Mouse (Mus musculus) gastrocnemius, adult 2 months (tissue): ENCODE results near the gene Gm45140. TPM values are rescaled to one million over a fixed set of nuclear protein-coding genes. Genes with fewer than 3 reads are reported as not detected.

Experiments
- DNase-seq: peaks from one replicate; pipeline ENCODE4 v3.0.0; 2022
- H3K27ac ChIP-seq: fragments of 200-600 bp; 2 replicates; pipeline ENCODE4 v1.8.1; 2022; ENCODE audit warnings: mild to moderate bottlenecking
- H3K4me3 ChIP-seq: fragments of 200-600 bp; 2 replicates; pipeline ENCODE4 v1.8.1; 2022; ENCODE audit warnings: mild to moderate bottlenecking, moderate library complexity
- CTCF ChIP-seq: fragments of 200-600 bp; IDR thresholded peaks from 2 replicates; pipeline ENCODE4 v1.8.1; 2022; ENCODE audit warnings: antibody characterized with exemption, mild to moderate bottlenecking, moderate library complexity
- intact Hi-C: fragments of 180-260 bp; cut with DNase I; formaldehyde crosslinking; loops from one replicate; pipeline ENCODE4 v1.15.1; 2025
- long read RNA-seq, 2 experiments: library from polyadenylated mRNA; stranded (forward); transcript quantifications; one replicate each; pipeline ENCODE4 v2.0.0; 2021
- total RNA-seq, 2 experiments: library from RNA; stranded (reverse); gene quantifications; 2 replicates each; pipeline ENCODE4 v1.2.3; 2021

Gm45140 gene
- total RNA-seq, result 1 to 10 TPM in 1 of 2 experiments, under 1 TPM in 1; 0.45 to 1.7 TPM
- long read RNA-seq, experiment 1, partial matches to known transcripts, result 0 of 1 reads
- long read RNA-seq, experiment 1, other reads (novel, unspliced or antisense), result 1 of 1 reads
- long read RNA-seq, experiment 2, partial matches to known transcripts, result 0 of 3 reads
- long read RNA-seq, experiment 2, other reads (novel, unspliced or antisense), result 3 of 3 reads

- Histone ChIP-seq H3K4me3 (no peak within 1 kb of the TSS), H3K27ac (no peak within 1 kb of the TSS)
- intact Hi-C loops, result no loop called here
- no peak for DNase-seq
- TF ChIP-seq CTCF, result no peak
These were observed at the start of gene Gm45140 for GRCm38 (mm10) chr6:87835695-87836094. Gene Gm45140, minus strand, starts transcription at chr6:87835795.

GRCm38 (mm10) chr6:87882816-87883215 is 47.2 kb upstream of the Gm45140 start:
- no peak for DNase-seq
- intact Hi-C loops, result no loop called here
- H3K4me3 ChIP-seq, result no peak overlapping the region
- no peak overlapping the region for H3K27ac ChIP-seq
- no peak for TF ChIP-seq CTCF

- intact Hi-C loops, result no loop called here
- no peak for TF ChIP-seq CTCF
These were observed 46.6 kb upstream of the Gm45140 start for GRCm38 (mm10) chr6:87882221-87882620.

GRCm38 (mm10) chr6:87879628-87880027 is 44.0 kb upstream of the Gm45140 start:
- H3K27ac ChIP-seq, result no peak overlapping the region
- TF ChIP-seq CTCF, result no peak
- intact Hi-C loops, result no loop called here
- no peak for DNase-seq
- no peak overlapping the region for H3K4me3 ChIP-seq

More at GRCm38 (mm10) chr6:87882221-87882620, 46.6 kb upstream of the Gm45140 start:
- no peak for DNase-seq
- Histone ChIP-seq H3K27ac (no peak overlapping the region), H3K4me3 (no peak overlapping the region)

GRCm38 (mm10) chr6:87879010-87879409 is 43.4 kb upstream of the Gm45140 start:
- intact Hi-C loops, result no loop called here
- TF ChIP-seq CTCF, result no peak
- Histone ChIP-seq H3K4me3 (no peak overlapping the region), H3K27ac (no peak overlapping the region)
- no peak for DNase-seq

GRCm38 (mm10) chr6:87876068-87876643 is 40.6 kb upstream of the Gm45140 start:
- H3K4me3 ChIP-seq, result peak overlapping the region; percentile 41
- peak; percentile 65 for DNase-seq
- H3K27ac ChIP-seq, result peak overlapping the region; percentile 94
- intact Hi-C loops, result no loop called here
- no peak for TF ChIP-seq CTCF

GRCm38 (mm10) chr6:87875562-87875961 is 40.0 kb upstream of the Gm45140 start:
- peak overlapping the region; percentile 94 for H3K27ac ChIP-seq
- no peak for TF ChIP-seq CTCF
- intact Hi-C loops, result no loop called here
- peak overlapping the region; percentile 41; the same call in 1 of the 2 replicates for H3K4me3 ChIP-seq
- peak; percentile 42 for DNase-seq

GRCm38 (mm10) chr6:87875083-87875482 is 39.5 kb upstream of the Gm45140 start:
- TF ChIP-seq CTCF, result no peak
- Histone ChIP-seq H3K4me3 (no peak overlapping the region), H3K27ac (peak overlapping the region; percentile 94)
- intact Hi-C loops, result no loop called here
- peak; percentile 95 for DNase-seq

GRCm38 (mm10) chr6:87873963-87874362 is 38.4 kb upstream of the Gm45140 start:
- intact Hi-C loops, result no loop called here
- no peak for DNase-seq
- peak; percentile 34; the same call in 1 of the 2 replicates for TF ChIP-seq CTCF
- H3K4me3 ChIP-seq, result no peak overlapping the region
- H3K27ac ChIP-seq, result peak overlapping the region; percentile 94

GRCm38 (mm10) chr6:87873104-87873503 is 37.5 kb upstream of the Gm45140 start:
- DNase-seq, result peak; percentile 92
- intact Hi-C loops, result no loop called here
- Histone ChIP-seq H3K4me3 (no peak overlapping the region), H3K27ac (peak overlapping the region; percentile 94)
- peak; percentile 11; the same call in 1 of the 2 replicates for TF ChIP-seq CTCF

- Histone ChIP-seq H3K4me3 (no peak overlapping the region), H3K27ac (peak overlapping the region; percentile 94)
- TF ChIP-seq CTCF, result no peak
- intact Hi-C loops, result no loop called here
- DNase-seq, result no peak
These were observed 35.6 kb upstream of the Gm45140 start for GRCm38 (mm10) chr6:87871240-87871639.

GRCm38 (mm10) chr6:87870440-87870839 is 34.8 kb upstream of the Gm45140 start:
- DNase-seq, result no peak
- H3K27ac ChIP-seq, result peak overlapping the region; percentile 94
- H3K4me3 ChIP-seq, result no peak overlapping the region
- TF ChIP-seq CTCF, result no peak
- intact Hi-C loops, result no loop called here

- DNase-seq, result peak; percentile 96
- intact Hi-C loops, result no loop called here
- no peak for TF ChIP-seq CTCF
- Histone ChIP-seq H3K27ac (peak overlapping the region; percentile 94), H3K4me3 (peak overlapping the region; percentile 64)
These were observed 33.4 kb upstream of the Gm45140 start for GRCm38 (mm10) chr6:87868871-87869506.

- DNase-seq, result no peak
- no peak overlapping the region for H3K4me3 ChIP-seq
- H3K27ac ChIP-seq, result peak overlapping the region; percentile 94
- no peak for TF ChIP-seq CTCF
- intact Hi-C loops, result no loop called here
These were observed 31.7 kb upstream of the Gm45140 start for GRCm38 (mm10) chr6:87867256-87867655.
